Mouse (Mus musculus): ENCODE results near the gene Pcare. TPM values are rescaled to one million over a fixed set of nuclear protein-coding genes. Genes with fewer than 3 reads are reported as not detected.

Pcare gene
- polyA plus RNA-seq, 1 experiment from 2014 or later = not detected

GRCm38 (mm10) chr17:71707715-71708114, 45.0 kb downstream of the Pcare start:
- Histone ChIP-seq H3K36me3 (ENCODE audit: control insufficient read depth, insufficient read depth, low read length) (no peaks in the 10 kb centered on the region), H3K9ac (ENCODE audit: low read depth, low read length) (no peak overlapping the region), H3K4me1 (ENCODE audit: control insufficient read depth, insufficient read depth, low read length) (peaks cover 4% of the 10 kb centered on the region; the same call in 1 of the 2 replicates), H3K27me3 (replicated peaks; ENCODE audit: control insufficient read depth, insufficient read depth, low read length) (no peaks in the 10 kb centered on the region), H3K27ac (ENCODE audit: low read length) (no peak overlapping the region), H3K4me3 (ENCODE audit: low read length) (no peak overlapping the region), H3K9me3 (ENCODE audit: control insufficient read depth, low read length) (no peaks in the 10 kb centered on the region), H3K4me2 (ENCODE audit: low read depth, low read length) (no peak overlapping the region)
- WGBS = 59% methylated on average over 4 of the region's 4 CpGs
- no peak for ATAC-seq

DNA sequence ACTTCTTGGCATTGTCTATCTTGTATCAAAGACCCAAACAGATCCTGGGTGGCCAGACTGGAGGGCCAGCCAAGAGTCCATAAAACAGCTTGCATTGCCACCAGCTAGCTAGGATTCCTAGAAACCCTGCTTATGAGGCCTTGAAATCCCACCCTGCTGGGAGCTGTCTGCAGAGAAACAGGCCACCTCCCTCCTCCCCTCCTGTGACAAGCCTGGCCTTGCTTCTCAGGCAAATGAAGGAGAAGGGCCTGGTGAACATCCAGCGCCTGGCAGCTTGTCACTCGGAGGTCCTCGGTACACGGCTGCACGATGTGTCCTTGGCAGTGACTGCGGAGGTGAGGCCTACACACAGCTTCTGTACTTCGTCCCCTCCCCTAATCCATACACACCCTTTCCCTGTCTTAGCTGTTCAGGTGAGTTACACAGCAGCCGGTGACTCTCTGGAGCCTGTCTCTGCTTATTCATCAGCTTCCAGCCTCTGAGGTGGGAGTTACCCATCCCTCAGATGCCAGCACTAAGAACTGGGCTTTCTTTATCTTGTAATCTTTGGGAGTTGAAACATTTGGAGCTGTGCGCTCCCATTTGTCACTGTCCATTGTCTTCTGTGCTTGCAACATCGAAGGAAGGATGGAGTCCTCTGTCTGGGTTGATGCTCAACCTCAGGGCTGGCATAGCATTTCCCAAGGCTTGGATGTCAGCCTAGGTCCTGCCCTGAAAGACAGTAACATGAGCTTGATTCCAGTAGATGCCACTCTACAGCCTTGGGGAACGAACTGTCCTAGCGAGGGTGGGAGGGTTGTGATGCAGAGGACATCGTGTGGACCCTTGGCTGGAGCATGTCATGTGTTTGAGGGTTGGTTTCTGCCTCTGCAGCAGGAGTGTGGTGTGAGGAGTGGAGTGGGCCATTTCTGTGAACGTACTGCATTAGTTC, 46.9 kb downstream of the Pcare start:
- H3K9ac ChIP-seq (ENCODE audit: low read depth, low read length) = no peak overlapping the region
- ATAC-seq = no peak
- no peaks in the 10 kb centered on the region for H3K27me3 ChIP-seq (replicated peaks; ENCODE audit: control insufficient read depth, insufficient read depth, low read length)
- H3K4me1 ChIP-seq (ENCODE audit: control insufficient read depth, insufficient read depth, low read length) = peaks cover 4% of the 10 kb centered on the region; the same call in 1 of the 2 replicates
- 75% methylated on average over 14 of the region's 14 CpGs for WGBS
- H3K27ac ChIP-seq (ENCODE audit: low read length) = no peak overlapping the region
- no peak overlapping the region for H3K4me2 ChIP-seq (ENCODE audit: low read depth, low read length)
- H3K4me3 ChIP-seq (ENCODE audit: low read length) = no peak overlapping the region
- H3K36me3 ChIP-seq (ENCODE audit: control insufficient read depth, insufficient read depth, low read length) = no peaks in the 10 kb centered on the region
- no peaks in the 10 kb centered on the region for H3K9me3 ChIP-seq (ENCODE audit: control insufficient read depth, low read length)

DNA sequence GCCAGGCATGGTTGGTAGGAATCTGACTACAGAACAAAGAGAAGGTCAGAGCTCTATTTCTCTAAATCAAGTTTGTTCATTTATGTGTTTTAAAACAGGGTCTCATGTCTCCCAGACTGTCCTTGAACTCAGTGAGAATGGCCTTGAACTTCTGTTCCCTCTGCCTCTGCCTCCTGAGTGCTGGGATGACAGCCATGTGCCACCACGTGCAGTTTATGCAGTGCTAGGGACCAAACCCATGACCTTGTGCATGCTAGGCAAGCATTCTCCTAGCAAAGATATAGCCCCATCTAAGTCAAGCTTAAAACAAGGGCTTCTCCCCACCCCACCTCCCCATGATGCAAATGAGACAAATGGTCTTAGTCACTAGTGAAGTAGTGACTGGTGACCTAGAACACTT, 47.6 kb downstream of the Pcare start:
- Histone ChIP-seq H3K4me1 (ENCODE audit: control insufficient read depth, insufficient read depth, low read length) (peaks cover 4% of the 10 kb centered on the region; the same call in 1 of the 2 replicates), H3K27ac (ENCODE audit: low read length) (no peak overlapping the region), H3K9ac (ENCODE audit: low read depth, low read length) (no peak overlapping the region), H3K36me3 (ENCODE audit: control insufficient read depth, insufficient read depth, low read length) (no peaks in the 10 kb centered on the region), H3K27me3 (replicated peaks; ENCODE audit: control insufficient read depth, insufficient read depth, low read length) (no peaks in the 10 kb centered on the region), H3K4me2 (ENCODE audit: low read depth, low read length) (no peak overlapping the region), H3K9me3 (ENCODE audit: control insufficient read depth, low read length) (no peaks in the 10 kb centered on the region), H3K4me3 (ENCODE audit: low read length) (no peak overlapping the region)
- ATAC-seq = no peak
- WGBS = 65% methylated on average over 1 of the region's 1 CpGs

GRCm38 (mm10) chr17:71698619-71698956, 54.1 kb downstream of the Pcare start:
- WGBS = 90% methylated on average over 11 of the region's 11 CpGs
- H3K4me3 ChIP-seq (ENCODE audit: low read length) = no peak overlapping the region
- no peak overlapping the region for H3K4me2 ChIP-seq (ENCODE audit: low read depth, low read length)
- no peaks in the 10 kb centered on the region for H3K4me1 ChIP-seq (ENCODE audit: control insufficient read depth, insufficient read depth, low read length)
- H3K27me3 ChIP-seq (replicated peaks; ENCODE audit: control insufficient read depth, insufficient read depth, low read length) = no peaks in the 10 kb centered on the region
- H3K36me3 ChIP-seq (ENCODE audit: control insufficient read depth, insufficient read depth, low read length) = no peaks in the 10 kb centered on the region
- no peak overlapping the region for H3K27ac ChIP-seq (ENCODE audit: low read length)
- no peaks in the 10 kb centered on the region for H3K9me3 ChIP-seq (ENCODE audit: control insufficient read depth, low read length)
- no peak for ATAC-seq
- no peak overlapping the region for H3K9ac ChIP-seq (ENCODE audit: low read depth, low read length)

DNA sequence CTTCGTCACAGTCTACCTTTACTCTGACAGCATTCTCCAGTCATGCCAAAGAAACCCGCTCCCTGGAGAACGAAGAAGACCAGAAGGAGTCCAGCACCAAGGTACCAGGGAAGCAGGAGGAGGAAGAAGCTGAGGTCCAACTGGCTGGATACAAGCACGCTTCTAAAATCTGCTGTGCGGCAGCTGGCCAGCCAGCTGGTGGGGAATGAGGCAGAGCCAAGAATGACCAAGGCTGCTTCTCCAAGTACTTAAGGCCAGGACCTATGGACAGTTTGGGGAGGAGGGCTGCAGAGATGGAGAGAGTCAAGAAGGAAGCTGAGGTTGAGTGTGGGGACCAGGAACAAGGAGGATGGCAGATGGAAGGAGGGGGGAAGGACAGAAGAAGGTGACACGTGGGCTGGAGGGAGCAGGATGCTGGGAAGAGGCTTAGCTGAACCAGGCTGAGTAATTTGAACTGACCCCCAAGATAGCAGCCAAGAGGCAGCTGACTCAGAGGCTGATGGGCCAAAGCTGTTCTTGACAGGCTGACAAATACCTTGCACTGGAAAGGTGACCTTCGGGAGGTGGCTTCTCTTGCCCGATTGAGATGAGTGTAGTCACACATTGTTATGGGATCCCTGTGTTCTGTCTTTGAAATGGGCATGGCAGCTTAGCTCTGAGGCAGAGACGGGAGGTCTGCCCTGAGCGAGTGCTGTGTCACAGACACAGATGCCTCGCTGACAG, 54.6 kb downstream of the Pcare start:
- no peaks in the 10 kb centered on the region for H3K4me1 ChIP-seq (ENCODE audit: control insufficient read depth, insufficient read depth, low read length)
- no peak overlapping the region for H3K9ac ChIP-seq (ENCODE audit: low read depth, low read length)
- no peak overlapping the region for H3K4me2 ChIP-seq (ENCODE audit: low read depth, low read length)
- no peak overlapping the region for H3K4me3 ChIP-seq (ENCODE audit: low read length)
- H3K9me3 ChIP-seq (ENCODE audit: control insufficient read depth, low read length) = no peaks in the 10 kb centered on the region
- WGBS = 78% methylated on average over 11 of the region's 11 CpGs
- no peak overlapping the region for H3K27ac ChIP-seq (ENCODE audit: low read length)
- no peak for ATAC-seq
- H3K27me3 ChIP-seq (replicated peaks; ENCODE audit: control insufficient read depth, insufficient read depth, low read length) = no peaks in the 10 kb centered on the region
- H3K36me3 ChIP-seq (ENCODE audit: control insufficient read depth, insufficient read depth, low read length) = no peaks in the 10 kb centered on the region

- no peak overlapping the region for H3K4me2 ChIP-seq (ENCODE audit: low read depth, low read length)
- H3K4me3 ChIP-seq (ENCODE audit: low read length) = no peak overlapping the region
- no peak overlapping the region for H3K27ac ChIP-seq (ENCODE audit: low read length)
- no peaks in the 10 kb centered on the region for H3K9me3 ChIP-seq (ENCODE audit: control insufficient read depth, low read length)
- no peaks in the 10 kb centered on the region for H3K36me3 ChIP-seq (ENCODE audit: control insufficient read depth, insufficient read depth, low read length)
- H3K9ac ChIP-seq (ENCODE audit: low read depth, low read length) = no peak overlapping the region
- ATAC-seq = no peak
- no peaks in the 10 kb centered on the region for H3K27me3 ChIP-seq (replicated peaks; ENCODE audit: control insufficient read depth, insufficient read depth, low read length)
- no peaks in the 10 kb centered on the region for H3K4me1 ChIP-seq (ENCODE audit: control insufficient read depth, insufficient read depth, low read length)
- WGBS = 81% methylated on average over 5 of the region's 5 CpGs
Measured at GRCm38 (mm10) chr17:71696396-71696795, 56.3 kb downstream of the Pcare start.

GRCm38 (mm10) chr17:71695716-71696315, 56.9 kb downstream of the Pcare start:
- Histone ChIP-seq H3K27me3 (replicated peaks; ENCODE audit: control insufficient read depth, insufficient read depth, low read length) (no peaks in the 10 kb centered on the region), H3K9me3 (ENCODE audit: control insufficient read depth, low read length) (no peaks in the 10 kb centered on the region), H3K36me3 (ENCODE audit: control insufficient read depth, insufficient read depth, low read length) (no peaks in the 10 kb centered on the region), H3K4me3 (ENCODE audit: low read length) (no peak overlapping the region), H3K27ac (ENCODE audit: low read length) (no peak overlapping the region), H3K4me1 (ENCODE audit: control insufficient read depth, insufficient read depth, low read length) (no peaks in the 10 kb centered on the region), H3K4me2 (ENCODE audit: low read depth, low read length) (no peak overlapping the region), H3K9ac (ENCODE audit: low read depth, low read length) (no peak overlapping the region)
- 74% methylated on average over 15 of the region's 15 CpGs for WGBS
- ATAC-seq = no peak

DNA sequence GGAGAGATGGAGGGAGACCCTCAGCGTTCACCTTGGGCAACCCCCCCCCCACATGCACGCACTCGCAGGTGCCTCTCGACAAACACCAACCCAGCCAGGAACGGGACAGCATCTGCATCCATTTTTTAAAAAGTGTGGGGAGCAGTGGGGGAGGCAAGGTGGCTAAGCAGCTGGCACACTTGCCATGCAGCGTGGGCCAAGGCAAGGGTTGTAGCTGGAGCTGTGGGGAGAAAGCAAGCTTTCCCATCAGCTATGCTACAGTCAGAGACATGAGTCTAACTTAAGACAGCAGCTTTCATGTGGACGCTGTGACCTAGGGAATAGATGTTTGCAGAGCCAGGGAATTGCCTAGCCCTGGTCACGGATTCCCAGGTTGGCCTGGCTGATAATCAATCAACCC, 57.5 kb downstream of the Pcare start:
- WGBS = 81% methylated on average over 8 of the region's 8 CpGs
- H3K4me3 ChIP-seq (ENCODE audit: low read length) = no peak overlapping the region
- H3K4me1 ChIP-seq (ENCODE audit: control insufficient read depth, insufficient read depth, low read length) = no peaks in the 10 kb centered on the region
- H3K27ac ChIP-seq (ENCODE audit: low read length) = no peak overlapping the region
- no peaks in the 10 kb centered on the region for H3K9me3 ChIP-seq (ENCODE audit: control insufficient read depth, low read length)
- no peak overlapping the region for H3K9ac ChIP-seq (ENCODE audit: low read depth, low read length)
- H3K27me3 ChIP-seq (replicated peaks; ENCODE audit: control insufficient read depth, insufficient read depth, low read length) = no peaks in the 10 kb centered on the region
- no peaks in the 10 kb centered on the region for H3K36me3 ChIP-seq (ENCODE audit: control insufficient read depth, insufficient read depth, low read length)
- ATAC-seq = no peak
- H3K4me2 ChIP-seq (ENCODE audit: low read depth, low read length) = no peak overlapping the region

DNA sequence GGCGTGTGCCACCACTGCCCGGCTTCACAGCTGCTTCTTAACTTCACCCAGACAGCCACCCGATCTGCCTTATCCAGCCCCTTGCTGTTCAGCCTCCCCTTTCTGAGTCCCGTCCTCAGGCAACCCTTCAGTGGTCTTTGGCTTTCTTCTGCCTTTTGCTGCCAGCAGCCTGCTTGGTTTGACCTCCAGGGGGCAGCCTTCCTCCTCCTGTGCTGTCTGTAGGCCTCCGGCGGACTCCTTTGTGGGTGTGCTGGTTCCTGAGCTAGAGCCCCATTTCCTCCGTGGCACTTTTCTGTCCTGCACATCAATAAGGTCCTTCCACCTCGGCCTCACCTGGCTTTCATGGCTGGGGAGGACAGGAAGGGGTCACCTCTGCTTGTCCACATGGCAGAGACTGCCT, 58.9 kb downstream of the Pcare start:
- no peaks in the 10 kb centered on the region for H3K36me3 ChIP-seq (ENCODE audit: control insufficient read depth, insufficient read depth, low read length)
- WGBS = 61% methylated on average over 8 of the region's 8 CpGs
- no peak overlapping the region for H3K4me2 ChIP-seq (ENCODE audit: low read depth, low read length)
- H3K9ac ChIP-seq (ENCODE audit: low read depth, low read length) = no peak overlapping the region
- no peak for ATAC-seq
- no peak overlapping the region for H3K27ac ChIP-seq (ENCODE audit: low read length)
- no peaks in the 10 kb centered on the region for H3K27me3 ChIP-seq (replicated peaks; ENCODE audit: control insufficient read depth, insufficient read depth, low read length)
- H3K9me3 ChIP-seq (ENCODE audit: control insufficient read depth, low read length) = no peaks in the 10 kb centered on the region
- H3K4me1 ChIP-seq (ENCODE audit: control insufficient read depth, insufficient read depth, low read length) = no peaks in the 10 kb centered on the region
- H3K4me3 ChIP-seq (ENCODE audit: low read length) = no peak overlapping the region

Measured in intestine, embryonic 16.5 days (tissue).